Mouse (Mus musculus) neural tube, embryonic 11.5 days (tissue): ENCODE measurements around the gene Caln1. TPM values are rescaled to one million over a fixed set of nuclear protein-coding genes. Genes with fewer than 3 reads are reported as not detected.

Source experiments
- ATAC-seq: fragments of 200-750 bp; cut with Nextera tagmentation; 2 replicates; pipeline ENCODE4 v1.8.0; 2017; ENCODE audit warnings: moderate number of reproducible peaks, mild to moderate bottlenecking, moderate TSS enrichment, moderate library complexity; ENCODE audit not compliant: insufficient read depth, low FRiP score, low TSS enrichment
- DNase-seq: peaks from one replicate; pipeline ENCODE4 v3.0.0-alpha.2; 2015; ENCODE audit warnings: low spot score
- H3K27ac ChIP-seq: fragments of 300-500 bp; sonication (generic); 2 replicates; pipeline ENCODE4 v1.5.1; 2014; ENCODE audit warnings: low read depth, mild to moderate bottlenecking, low read length
- H3K27me3 ChIP-seq: fragments of 300-500 bp; sonication (generic); 2 replicates; pipeline ENCODE4 v1.6.1; 2014; ENCODE audit warnings: mild to moderate bottlenecking, low read length, mixed read lengths; ENCODE audit not compliant: control insufficient read depth, insufficient read depth
- H3K36me3 ChIP-seq: fragments of 300-500 bp; sonication (generic); 2 replicates; pipeline ENCODE4 v1.6.1; 2014; ENCODE audit warnings: mild to moderate bottlenecking, low read length, moderate library complexity, mixed read lengths; ENCODE audit not compliant: control insufficient read depth, insufficient read depth
- H3K4me1 ChIP-seq: fragments of 300-500 bp; sonication (generic); 2 replicates; pipeline ENCODE4 v1.6.1; 2014; ENCODE audit warnings: low read length, mixed read lengths; ENCODE audit not compliant: control insufficient read depth, insufficient read depth
- H3K4me2 ChIP-seq: fragments of 300-500 bp; sonication (generic); 2 replicates; pipeline ENCODE4 v1.6.1; 2014; ENCODE audit warnings: low read depth, mild to moderate bottlenecking, moderate library complexity
- H3K4me3 ChIP-seq: fragments of 300-500 bp; sonication (generic); 2 replicates; pipeline ENCODE4 v1.5.1; 2014; ENCODE audit warnings: low read depth, low read length
- H3K9ac ChIP-seq: fragments of 300-500 bp; sonication (generic); 2 replicates; pipeline ENCODE4 v1.6.1; 2014; ENCODE audit warnings: mild to moderate bottlenecking, low read length
- H3K9me3 ChIP-seq: fragments of 300-500 bp; sonication (generic); 2 replicates; pipeline ENCODE4 v1.6.1; 2016; ENCODE audit warnings: low read length; ENCODE audit not compliant: control insufficient read depth
- WGBS: fragments of 180-500 bp; shearing (Covaris S2); extraction: QIAGEN DNeasy Blood & Tissue Kit; methylation state at CpG from one replicate; pipeline ENCODE4 v1.1.7; 2014; 5-methylcytosine and 5-hydroxymethylcytosine counted together
- polyA plus RNA-seq: library from polyadenylated mRNA; unstranded; fragments of >200 nt; fragmentation: Nextera tagmentation; extraction: Ambion mirVana; gene quantifications from 2 replicates; pipeline ENCODE4 v1.2.1, GENCODE M21; 2014

The Caln1 gene
- polyA plus RNA-seq, 1 experiment from 2014 or later: 0.41 TPM

DNA sequence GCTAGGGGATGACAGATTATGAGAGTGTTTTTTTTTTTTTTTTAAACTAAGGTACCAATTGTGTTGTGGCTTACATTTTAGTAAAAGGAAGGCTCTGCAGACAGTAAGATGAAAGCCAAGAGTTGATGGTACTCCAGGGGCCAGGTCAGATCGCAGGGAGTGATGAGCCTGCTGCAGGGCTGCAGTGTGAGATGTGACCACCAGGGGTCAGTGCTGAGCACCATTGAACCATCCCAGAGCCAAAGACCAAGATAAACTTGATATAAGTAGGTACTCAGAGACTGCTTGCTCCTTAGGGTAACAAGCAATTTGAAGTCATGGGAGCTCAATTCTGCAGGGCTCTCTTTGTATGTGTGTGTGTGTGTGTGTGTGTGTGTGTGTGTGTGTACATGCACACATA is 35.9 kb downstream of the Caln1 start:
- H3K36me3 ChIP-seq: no peaks in the 10 kb centered on the region
- H3K4me2 ChIP-seq: no peak overlapping the region
- H3K9ac ChIP-seq: no peak overlapping the region
- peaks cover 4% of the 10 kb centered on the region; the same call in 1 of the 2 replicates for H3K9me3 ChIP-seq
- no peak overlapping the region for H3K27ac ChIP-seq
- no peaks in the 10 kb centered on the region for H3K4me1 ChIP-seq
- peak; percentile 59 for DNase-seq
- no peak for ATAC-seq
- no peaks in the 10 kb centered on the region for H3K27me3 ChIP-seq
- H3K4me3 ChIP-seq: no peak overlapping the region
- 50% methylated on average over 1 of the region's 1 CpGs for WGBS

DNA sequence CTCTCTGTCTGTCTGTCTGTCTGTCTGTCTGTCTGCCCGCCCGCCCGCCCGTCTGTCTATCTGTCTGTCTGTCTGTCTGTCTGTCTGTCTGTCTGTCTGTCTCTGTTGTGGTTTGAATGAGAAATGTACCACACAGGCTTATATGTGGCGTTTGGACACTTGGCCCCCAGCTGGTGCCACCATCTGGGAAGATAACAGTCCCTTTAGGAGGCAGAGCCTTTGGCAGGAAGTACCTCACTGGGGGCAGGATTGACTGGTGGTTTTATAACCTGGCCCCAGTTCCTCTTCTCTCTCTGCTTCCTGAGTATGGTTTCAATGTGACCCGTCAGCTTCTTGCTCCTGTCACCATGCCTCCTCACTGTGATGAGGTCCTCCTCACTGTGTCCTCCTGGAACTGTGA is 40.5 kb downstream of the Caln1 start:
- Histone ChIP-seq H3K4me3 (no peak overlapping the region), H3K4me2 (no peak overlapping the region), H3K27me3 (no peaks in the 10 kb centered on the region), H3K9ac (no peak overlapping the region), H3K4me1 (no peaks in the 10 kb centered on the region), H3K36me3 (no peaks in the 10 kb centered on the region), H3K27ac (no peak overlapping the region), H3K9me3 (no peaks in the 10 kb centered on the region)
- ATAC-seq (no peak), DNase-seq (no peak)
- 83% methylated on average over 6 of the region's 6 CpGs for WGBS

DNA sequence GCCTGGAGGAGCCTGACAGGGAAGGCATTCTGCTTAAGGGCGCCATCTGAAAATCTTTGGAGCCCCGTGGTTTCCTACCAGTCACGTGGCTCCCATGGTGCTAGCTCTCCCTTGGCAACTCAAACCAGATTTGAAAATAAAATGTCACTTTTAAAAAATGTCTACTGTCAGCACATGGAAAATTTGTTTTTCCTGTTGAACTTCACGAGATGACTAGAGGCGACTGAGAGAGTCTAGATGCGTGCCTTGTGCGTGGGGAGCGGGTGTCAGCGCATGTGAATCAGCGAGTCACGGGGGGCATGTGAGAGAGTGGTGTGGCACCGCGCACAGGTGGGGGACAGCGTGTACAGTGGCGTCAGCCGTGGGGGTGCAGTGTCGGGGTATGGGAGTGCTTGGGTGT is 42.3 kb downstream of the Caln1 start:
- no peak for ATAC-seq
- no peak for DNase-seq
- H3K27ac ChIP-seq: no peak overlapping the region
- no peaks in the 10 kb centered on the region for H3K9me3 ChIP-seq
- no peaks in the 10 kb centered on the region for H3K36me3 ChIP-seq
- no peaks in the 10 kb centered on the region for H3K27me3 ChIP-seq
- H3K4me3 ChIP-seq: no peak overlapping the region
- no peak overlapping the region for H3K9ac ChIP-seq
- H3K4me2 ChIP-seq: no peak overlapping the region
- 94% methylated on average over 17 of the region's 17 CpGs for WGBS
- no peaks in the 10 kb centered on the region for H3K4me1 ChIP-seq

DNA sequence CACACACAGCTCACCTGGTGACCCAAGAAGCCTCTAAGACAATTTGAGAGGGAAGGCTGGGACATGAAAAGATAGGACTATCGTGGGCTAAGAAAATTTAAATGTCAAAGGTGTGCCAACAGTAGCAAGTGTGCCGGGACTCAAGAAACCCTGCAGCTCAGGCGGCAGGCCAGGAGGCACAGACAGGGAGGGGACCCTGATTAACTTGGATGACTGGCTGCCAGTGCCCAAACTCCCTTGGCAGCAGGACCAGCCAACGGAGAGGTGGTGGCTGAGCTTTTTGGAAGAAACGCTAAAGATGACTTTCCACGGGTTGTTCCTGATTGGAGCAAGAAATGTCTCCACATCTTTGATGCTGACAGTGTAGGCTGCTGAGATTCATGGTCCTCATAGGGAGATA is 78.2 kb downstream of the Caln1 start:
- Histone ChIP-seq H3K36me3 (no peaks in the 10 kb centered on the region), H3K27me3 (peaks cover 34% of the 10 kb centered on the region)
- ATAC-seq: no peak

DNA sequence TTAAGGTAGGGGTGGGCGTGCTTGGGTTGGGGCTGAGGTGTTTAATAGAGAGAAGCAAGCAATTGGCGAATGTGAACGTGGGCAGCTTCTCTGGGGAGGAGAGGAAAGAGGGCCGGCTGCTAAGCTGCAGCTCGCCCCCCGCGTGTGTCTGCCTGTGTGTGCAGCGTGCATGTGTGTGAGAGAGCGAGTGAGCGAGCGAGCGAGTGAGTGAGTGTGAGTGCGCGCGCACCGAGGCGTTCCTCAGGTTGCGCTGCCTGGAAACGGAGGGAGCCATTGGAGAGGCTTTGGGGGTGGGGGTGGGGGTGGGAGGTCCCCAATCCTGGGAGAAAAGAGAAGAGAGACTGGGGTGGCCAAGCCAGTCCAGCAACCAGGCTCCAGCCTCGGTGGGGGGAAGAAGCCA is 79.2 kb downstream of the Caln1 start:
- Histone ChIP-seq H3K9me3 (no peaks in the 10 kb centered on the region), H3K36me3 (no peaks in the 10 kb centered on the region), H3K27me3 (peaks cover 34% of the 10 kb centered on the region), H3K4me1 (no peaks in the 10 kb centered on the region), H3K27ac (no peak overlapping the region), H3K9ac (peak overlapping the region; percentile 52), H3K4me3 (peak overlapping the region; percentile 51), H3K4me2 (peak overlapping the region; percentile 98)
- ATAC-seq: 0 out of 2 replicates have a peak, but pooled peaks have one; percentile 31
- under 1% methylated on average over 20 of the region's 20 CpGs for WGBS
- peak; percentile 45 for DNase-seq

More for the DNA sequence above, 78.2 kb downstream of the Caln1 start:
- Histone ChIP-seq H3K4me3 (no peak overlapping the region), H3K4me1 (no peaks in the 10 kb centered on the region), H3K9ac (no peak overlapping the region), H3K4me2 (no peak overlapping the region), H3K27ac (no peak overlapping the region), H3K9me3 (no peaks in the 10 kb centered on the region)
- no peak for DNase-seq
- 51% methylated on average over 6 of the region's 6 CpGs for WGBS

DNA sequence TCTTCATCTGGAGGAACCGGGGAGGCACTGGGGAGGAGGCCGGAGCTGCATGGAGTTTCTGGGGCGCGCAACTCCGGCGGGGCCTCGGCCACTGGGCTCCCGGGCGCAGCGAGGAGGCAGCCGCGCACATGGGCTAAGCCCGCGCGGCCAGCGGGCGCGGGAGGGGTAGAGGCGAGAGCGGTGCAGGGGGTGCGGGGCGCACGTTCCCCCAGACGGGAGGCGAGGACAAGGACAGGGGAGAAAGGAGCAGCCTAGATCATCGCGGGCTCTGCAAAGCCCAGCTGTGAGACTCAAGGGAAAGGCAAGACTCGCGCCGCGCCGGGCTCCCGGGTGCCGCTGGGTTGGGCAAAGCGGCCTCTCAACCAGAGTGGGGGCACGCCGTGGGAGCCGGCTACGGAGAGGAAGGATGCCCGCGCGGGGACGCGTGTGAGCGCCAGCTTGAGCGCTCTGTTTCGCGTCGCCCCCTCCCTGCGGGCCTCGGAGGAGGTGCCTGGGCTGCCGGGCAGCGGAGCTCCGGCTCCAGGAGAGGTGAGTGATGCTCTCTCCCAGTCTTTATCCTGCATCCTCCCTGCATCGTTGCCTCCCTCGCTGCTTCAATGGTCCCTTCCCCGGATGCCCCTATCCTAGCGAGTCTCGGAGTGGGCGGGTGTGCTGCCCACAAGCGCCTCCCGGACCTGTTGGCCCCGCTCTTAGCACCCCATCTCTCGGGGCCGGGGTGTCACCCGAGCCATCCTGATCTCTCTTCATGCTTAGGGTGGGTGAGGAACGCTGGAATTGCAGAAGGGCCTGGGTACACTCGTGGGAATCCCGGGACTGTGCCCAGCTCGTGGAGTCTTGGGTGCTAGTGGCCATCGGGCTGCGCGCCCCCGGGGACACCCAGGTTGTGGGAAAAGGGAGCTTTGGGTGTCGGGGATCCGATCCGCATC is 79.9 kb downstream of the Caln1 start:
- no peak overlapping the region for H3K27ac ChIP-seq
- ATAC-seq: peak; percentile 53; the same call in 1 of the 2 replicates
- under 1% methylated on average over 61 of the region's 77 CpGs for WGBS
- H3K4me2 ChIP-seq: peak overlapping the region; percentile 98
- H3K4me1 ChIP-seq: no peaks in the 10 kb centered on the region
- peak; percentile 53 for DNase-seq
- H3K36me3 ChIP-seq: no peaks in the 10 kb centered on the region
- no peaks in the 10 kb centered on the region for H3K9me3 ChIP-seq
- peak overlapping the region; percentile 52 for H3K9ac ChIP-seq
- H3K4me3 ChIP-seq: peak overlapping the region; percentile 51
- H3K27me3 ChIP-seq: peaks cover 34% of the 10 kb centered on the region

DNA sequence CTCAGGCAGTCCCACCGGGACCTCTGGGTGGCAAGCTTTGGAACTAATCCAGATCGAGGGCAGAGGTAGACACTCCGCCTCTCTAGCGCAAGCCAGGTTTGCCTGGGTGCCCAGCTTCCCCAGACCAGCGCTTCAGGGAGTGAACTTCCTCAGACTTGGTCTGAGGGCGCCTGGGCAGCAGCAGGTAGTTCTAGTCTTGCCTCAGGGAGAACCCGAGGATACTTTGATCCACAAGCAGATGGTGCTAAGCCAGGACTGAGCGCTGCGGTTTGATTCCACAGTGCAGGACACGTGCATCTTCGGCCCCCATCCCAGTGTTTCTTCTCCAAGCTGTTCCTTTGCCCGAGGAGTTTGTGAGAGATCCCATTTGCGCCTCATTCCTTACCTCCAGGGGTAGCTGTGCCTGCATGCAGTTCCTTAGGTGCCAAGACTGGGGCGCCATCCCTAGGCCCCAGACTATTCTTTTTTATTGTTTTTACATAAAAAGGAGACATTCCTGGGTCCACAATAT is 80.8 kb downstream of the Caln1 start:
- H3K9me3 ChIP-seq: no peaks in the 10 kb centered on the region
- H3K4me1 ChIP-seq: no peaks in the 10 kb centered on the region
- H3K4me2 ChIP-seq: peak overlapping the region; percentile 98
- DNase-seq: no peak
- H3K27me3 ChIP-seq: peaks cover 34% of the 10 kb centered on the region
- no peak overlapping the region for H3K4me3 ChIP-seq
- H3K36me3 ChIP-seq: no peaks in the 10 kb centered on the region
- H3K9ac ChIP-seq: no peak overlapping the region
- no peak for ATAC-seq
- H3K27ac ChIP-seq: no peak overlapping the region
- WGBS: 7% methylated on average over 14 of the region's 14 CpGs

DNA sequence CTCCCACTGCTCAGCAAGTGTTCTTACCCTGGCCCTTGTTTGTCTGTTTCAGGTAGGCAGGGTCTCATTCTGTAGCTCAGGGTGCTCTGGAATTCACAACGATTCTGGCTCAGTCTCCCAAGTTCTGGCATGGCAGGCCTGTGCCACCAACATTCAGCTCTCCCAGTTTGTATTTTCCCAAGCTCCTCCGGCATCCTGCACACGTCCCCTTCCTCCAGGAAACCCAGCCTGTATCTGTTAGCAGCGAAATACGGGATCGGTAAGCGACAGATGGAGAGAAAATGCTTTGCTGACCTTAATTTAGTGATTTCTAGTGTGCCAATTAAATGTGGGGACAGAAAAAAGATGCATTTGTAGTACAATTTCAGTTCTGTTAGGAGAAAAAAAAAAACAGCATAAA is 88.8 kb downstream of the Caln1 start:
- H3K4me1 ChIP-seq: no peaks in the 10 kb centered on the region
- no peak overlapping the region for H3K4me3 ChIP-seq
- H3K4me2 ChIP-seq: no peak overlapping the region
- no peaks in the 10 kb centered on the region for H3K9me3 ChIP-seq
- ATAC-seq (no peak), DNase-seq (no peak)
- WGBS: 93% methylated on average over 7 of the region's 7 CpGs
- no peaks in the 10 kb centered on the region for H3K36me3 ChIP-seq
- no peak overlapping the region for H3K27ac ChIP-seq
- H3K9ac ChIP-seq: no peak overlapping the region
- no peaks in the 10 kb centered on the region for H3K27me3 ChIP-seq

DNA sequence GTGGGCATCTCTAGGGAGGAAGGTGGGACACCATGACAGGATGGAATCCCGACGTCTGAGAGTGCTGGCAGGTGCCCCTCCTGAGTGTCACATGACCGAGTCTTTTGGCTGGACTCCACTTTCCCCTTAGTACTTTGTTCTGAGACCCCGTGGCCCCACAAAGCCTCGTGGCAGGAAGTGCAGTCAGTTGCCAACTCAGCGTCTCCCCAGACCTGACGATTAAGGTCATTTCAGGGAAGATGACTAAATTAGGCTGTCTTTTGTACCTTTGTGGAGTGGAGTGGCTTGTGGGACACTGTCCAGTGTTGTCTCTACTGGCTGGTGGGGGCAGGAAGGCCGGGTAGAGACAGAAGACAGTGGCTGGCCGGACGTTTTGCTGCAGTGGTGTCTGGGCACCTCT is 103.0 kb downstream of the Caln1 start:
- no peak for ATAC-seq
- H3K4me2 ChIP-seq: no peak overlapping the region
- no peaks in the 10 kb centered on the region for H3K27me3 ChIP-seq
- 80% methylated on average over 10 of the region's 10 CpGs for WGBS
- H3K27ac ChIP-seq: no peak overlapping the region
- no peak overlapping the region for H3K9ac ChIP-seq
- H3K9me3 ChIP-seq: no peaks in the 10 kb centered on the region
- no peaks in the 10 kb centered on the region for H3K4me1 ChIP-seq
- no peaks in the 10 kb centered on the region for H3K36me3 ChIP-seq
- no peak for DNase-seq
- H3K4me3 ChIP-seq: no peak overlapping the region
